Mouse (Mus musculus) C2C12 (cell line): ENCODE results near the gene Scfd2.

Experiments
- CTCF ChIP-seq: IDR thresholded peaks from one replicate; pipeline ENCODE4 v1.5.1; 2011; ENCODE audit not compliant: control insufficient read depth, insufficient read depth, insufficient read length
- MAX ChIP-seq: IDR thresholded peaks from one replicate; pipeline ENCODE4 v1.6.1; 2011; ENCODE audit warnings: mild to moderate bottlenecking, control low read depth

- no peak for TF ChIP-seq MAX
- no peak for TF ChIP-seq CTCF
These were observed 340.6 kb downstream of the Scfd2 start for GRCm38 (mm10) chr5:74190911-74191310.
